Mouse (Mus musculus) central nervous system, embryonic 14 days (tissue): ENCODE measurements around the gene Cenpx. TPM values are rescaled to one million over a fixed set of nuclear protein-coding genes. Genes with fewer than 3 reads are reported as not detected.

Experiments
- polyA plus RNA-seq: library from polyadenylated mRNA; depleted of rRNA; stranded (reverse); fragments of >200 nt; gene quantifications from 2 replicates; pipeline ENCODE4 v1.2.3, GENCODE M21; 2012; rRNA removed

Cenpx gene
- polyA plus RNA-seq, result 71.4 and 77.3 TPM in 2 replicates

DNA sequence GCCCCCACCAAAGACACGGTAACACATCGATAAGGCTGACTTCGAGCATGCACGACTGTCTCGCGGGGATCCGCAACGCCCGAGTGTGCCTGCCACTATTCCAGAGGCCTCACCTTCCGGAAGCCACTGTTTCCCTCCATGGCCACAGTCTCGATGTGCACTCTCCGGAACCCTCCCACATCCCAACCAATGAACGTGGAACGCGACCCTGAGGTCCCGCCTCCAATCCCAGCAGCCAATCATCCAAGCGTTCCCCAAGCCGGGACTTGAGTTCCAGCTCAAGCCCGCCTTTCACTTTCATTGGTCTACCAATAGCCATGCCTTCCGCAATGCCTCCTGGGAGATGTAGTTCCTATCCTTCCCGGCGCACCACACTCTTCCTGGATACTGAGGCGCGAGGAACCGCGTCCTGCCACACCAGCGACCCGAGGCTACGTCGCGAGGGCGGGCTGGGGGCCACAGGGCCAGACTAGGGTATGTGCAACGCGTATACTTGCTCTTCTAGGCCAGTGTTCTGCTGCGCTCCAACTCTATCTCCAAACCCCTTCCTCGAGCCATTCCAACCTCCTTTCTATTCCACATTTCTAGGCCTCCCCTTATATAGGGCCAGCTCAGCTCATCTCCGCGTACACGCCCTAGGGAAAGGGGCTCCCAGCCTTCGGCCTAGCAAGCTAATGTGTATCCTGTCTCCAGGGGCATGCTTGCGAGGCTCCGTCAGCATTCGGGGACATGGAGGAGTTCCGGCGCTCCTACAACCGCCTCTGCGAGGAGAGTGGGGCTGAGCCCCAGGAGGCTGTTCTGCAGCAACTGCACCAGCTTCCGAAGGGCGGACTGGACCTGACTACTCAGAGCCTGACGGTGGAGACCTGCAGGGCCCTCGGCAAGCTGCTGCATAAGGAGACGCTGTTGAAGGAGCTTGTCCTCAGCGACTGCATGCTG is at the start of gene Cenpx, which contains the start of gene Lrrc45:
Cenpx (minus strand) TSS at position 159 of the 939 bp plus-strand sequence.
Lrrc45 (plus strand) TSS at position 346 of the 939 bp plus-strand sequence.

GRCm38 (mm10) chr11:120762672-120763041 is 49.1 kb upstream of the Cenpx start, which contains the start of gene Hmga1b:
Gene Hmga1b, plus strand, starts transcription at chr11:120762794.

GRCm38 (mm10) chr11:120731858-120732680 is 18.5 kb upstream of the Cenpx start, which contains the start of gene Cbr2:
Gene Cbr2, minus strand, starts transcription at chr11:120732114.

DNA sequence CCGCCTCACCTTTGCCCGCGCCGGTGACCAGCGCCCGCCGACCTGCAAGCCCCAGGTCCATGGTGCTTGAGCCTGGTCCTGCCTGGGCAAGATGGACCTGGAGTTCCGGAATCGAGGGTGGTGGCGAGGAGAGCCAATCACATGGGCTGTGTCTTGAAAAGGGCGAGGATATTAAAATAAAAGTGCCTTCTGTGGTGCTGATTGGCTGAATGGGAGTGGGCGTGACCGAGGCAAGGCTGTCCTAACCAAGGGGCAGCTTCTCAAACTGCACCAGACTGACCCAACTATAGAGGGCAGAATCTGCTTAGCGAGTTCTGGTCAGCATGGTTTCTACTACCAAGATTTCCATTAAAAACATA is 13.6 kb upstream of the Cenpx start, which contains the start of gene Dcxr:
Dcxr (minus strand) TSS at position 113 of the 359 bp plus-strand sequence.

DNA sequence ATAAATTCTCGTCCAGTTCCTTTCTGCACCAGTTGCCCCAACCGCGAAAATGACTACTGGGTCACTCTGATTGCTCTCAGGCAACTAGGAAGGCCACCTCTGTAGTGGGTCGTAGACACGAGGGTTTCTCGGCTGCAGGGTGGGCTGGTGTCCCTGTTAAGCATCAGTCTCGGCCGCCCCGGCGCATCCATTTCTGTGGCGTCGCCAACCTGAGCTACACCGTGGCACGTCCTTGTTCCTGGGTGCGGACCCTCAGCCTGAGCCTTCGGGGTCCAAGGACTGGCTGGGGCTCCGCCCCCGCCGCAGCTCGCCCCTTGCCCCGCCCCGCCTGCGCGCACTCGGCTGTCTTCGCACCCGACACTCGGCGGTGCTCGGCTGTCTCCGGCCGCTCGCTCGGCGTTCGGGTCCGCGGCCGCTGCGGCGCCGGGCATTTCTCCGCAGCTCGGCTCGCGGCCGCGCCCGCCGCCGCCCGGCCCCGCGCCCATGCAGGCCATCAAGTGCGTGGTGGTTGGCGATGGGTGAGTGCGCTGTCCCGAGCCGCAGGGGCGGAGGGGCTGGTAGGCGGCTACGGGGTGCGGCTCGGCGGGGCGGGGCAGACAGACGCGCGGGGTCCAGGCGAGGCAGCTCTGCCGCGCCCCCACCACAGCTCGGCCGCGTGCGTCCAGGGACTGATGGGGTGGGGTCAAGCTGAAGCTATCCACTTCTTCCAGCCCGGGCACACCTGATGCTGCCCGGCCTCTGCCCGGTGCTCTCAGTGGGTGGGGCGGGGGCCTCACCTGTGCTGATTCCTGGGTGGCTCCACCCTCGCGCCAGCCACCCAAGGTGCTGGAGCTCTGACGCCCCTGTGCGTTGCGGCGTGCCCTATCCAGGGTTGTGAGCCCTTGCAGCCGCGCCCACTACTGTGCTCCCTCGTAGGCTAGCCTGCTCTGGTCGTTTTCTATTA is 7.9 kb upstream of the Cenpx start, which contains the start of gene Rac3:
Rac3 (plus strand) TSS at position 347 of the 943 bp plus-strand sequence.

DNA sequence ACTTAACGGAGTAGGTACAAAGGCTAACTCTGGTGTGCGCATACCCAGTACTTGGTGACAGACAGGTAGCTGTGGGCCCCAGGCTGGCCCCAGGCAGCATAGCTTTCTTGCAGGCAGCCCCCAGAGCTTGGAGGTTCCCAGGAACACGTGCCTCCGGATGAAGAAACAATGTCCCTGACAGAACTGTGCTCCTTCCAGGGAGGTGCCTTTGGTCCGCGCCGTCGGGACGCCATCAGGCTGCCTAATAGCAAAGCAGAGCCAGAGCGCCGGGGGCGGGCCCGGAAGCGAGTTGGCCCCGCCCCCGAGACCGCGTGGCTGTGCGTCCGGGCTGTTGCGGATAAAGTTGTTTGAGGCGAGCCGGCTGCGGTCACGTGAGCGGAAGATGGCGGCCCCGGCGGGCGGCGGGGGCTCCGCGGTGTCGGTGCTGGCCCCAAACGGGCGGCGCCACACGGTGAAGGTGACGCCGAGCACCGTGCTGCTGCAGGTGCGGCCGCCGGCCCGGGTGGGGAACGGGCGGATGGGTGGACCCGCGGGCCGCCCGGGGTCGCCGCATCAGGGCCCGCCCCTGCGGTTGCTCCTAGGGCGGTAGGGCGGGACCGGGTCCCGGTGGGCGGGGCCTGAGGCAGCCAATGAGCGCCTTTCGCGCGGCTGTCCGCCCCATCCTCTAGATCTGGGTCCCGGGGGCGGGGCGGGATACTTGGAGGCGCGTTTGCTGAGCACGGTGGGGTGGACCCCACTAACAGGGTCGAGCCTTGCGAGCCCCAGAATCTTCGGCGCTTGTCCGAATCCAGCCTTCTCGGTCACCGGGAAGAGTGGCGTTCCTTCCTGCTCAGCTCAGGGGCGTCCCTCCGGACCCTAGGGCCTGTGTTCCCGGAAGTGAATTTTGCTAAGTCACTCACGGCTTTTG is 40.6 kb downstream of the Cenpx start, which contains the start of gene Aspscr1:
Aspscr1 (plus strand) TSS at position 287 of the 907 bp plus-strand sequence.

DNA sequence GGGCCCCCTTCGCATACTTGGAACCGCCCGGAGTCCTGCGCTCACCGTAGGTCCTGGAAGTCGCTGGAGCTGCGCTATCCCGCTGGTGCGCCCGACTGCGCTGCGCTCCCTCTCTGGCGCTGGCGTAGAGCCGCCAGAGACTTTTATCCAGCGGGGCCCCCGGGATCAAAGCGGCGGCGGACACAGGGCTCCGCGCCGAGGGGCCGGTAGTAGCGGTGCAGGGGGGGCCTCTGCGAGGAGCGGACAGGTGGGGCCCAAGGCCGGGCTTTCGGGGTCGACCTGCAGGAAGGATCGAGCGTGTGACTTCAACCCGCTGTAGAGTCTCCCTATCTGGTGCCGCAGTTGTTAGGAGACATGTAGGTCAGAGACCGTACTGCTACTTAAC is 52.5 kb downstream of the Cenpx start, which contains the start of gene Notum:
Notum (minus strand) TSS at position 100 of the 385 bp plus-strand sequence.

Other genes with a start within 250 kb of the Cenpx start
- 40.3 and 40.8 TPM in 2 replicates for gene Arl16, start 246.1 kb downstream of the Cenpx start, polyA plus RNA-seq
- 101 and 106 TPM in 2 replicates for gene Mrpl12, start 229.1 kb downstream of the Cenpx start, polyA plus RNA-seq
- 42.9 and 47.1 TPM in 2 replicates for gene Slc25a10, start 221.9 kb downstream of the Cenpx start, polyA plus RNA-seq
- 0.25 and 1.1 TPM in 2 replicates for gene Gcgr, start 183.0 kb downstream of the Cenpx start, polyA plus RNA-seq
- 208 and 216 TPM in 2 replicates for gene Mcrip1, start 164.0 kb downstream of the Cenpx start, polyA plus RNA-seq
- 0.59 TPM in 1 of 2 replicates, not detected in the other for gene Ppp1r27, start 162.6 kb downstream of the Cenpx start, polyA plus RNA-seq
- 209 and 309 TPM in 2 replicates for gene P4hb, start 140.5 kb downstream of the Cenpx start, polyA plus RNA-seq
- gene Arhgdia, start 132.1 kb downstream of the Cenpx start, polyA plus RNA-seq, result 455 and 517 TPM in 2 replicates
- 136 and 151 TPM in 2 replicates for gene Alyref, start 115.4 kb downstream of the Cenpx start, polyA plus RNA-seq
- gene Anapc11, start 115.3 kb downstream of the Cenpx start, polyA plus RNA-seq, result 168 and 170 TPM in 2 replicates
- 0.73 and 1.2 TPM in 2 replicates for gene Npb, start 105.3 kb downstream of the Cenpx start, polyA plus RNA-seq
- gene Pcyt2, start 95.8 kb downstream of the Cenpx start, polyA plus RNA-seq, result 272 and 279 TPM in 2 replicates
- gene Sirt7, start 88.5 kb downstream of the Cenpx start, polyA plus RNA-seq, result 74.5 and 74.8 TPM in 2 replicates
- 52.3 and 57.4 TPM in 2 replicates for gene Mafg, start 80.1 kb downstream of the Cenpx start, polyA plus RNA-seq
- gene Pycr1, start 70.0 kb downstream of the Cenpx start, polyA plus RNA-seq, result 22.8 and 29.0 TPM in 2 replicates
- 0.11 and 0.58 TPM in 2 replicates for gene Myadml2, start 65.6 kb downstream of the Cenpx start, polyA plus RNA-seq
- 1.9 and 3.2 TPM in 2 replicates for gene Notum, start 52.6 kb downstream of the Cenpx start, polyA plus RNA-seq
- gene Aspscr1, start 40.8 kb downstream of the Cenpx start, polyA plus RNA-seq, result 88.0 and 94.4 TPM in 2 replicates
- 125 and 127 TPM in 2 replicates for gene Lrrc45, start 187 bp upstream of the Cenpx start, polyA plus RNA-seq
- gene Rac3, start 7.7 kb upstream of the Cenpx start, polyA plus RNA-seq, result 346 and 390 TPM in 2 replicates
- gene Dcxr, start 13.5 kb upstream of the Cenpx start, polyA plus RNA-seq, result 11.1 and 11.3 TPM in 2 replicates
- 0.57 and 5.7 TPM in 2 replicates for gene Cbr2, start 18.4 kb upstream of the Cenpx start, polyA plus RNA-seq
- 1.6 and 1.7 TPM in 2 replicates for gene Hmga1b, start 49.1 kb upstream of the Cenpx start, polyA plus RNA-seq
- 103 and 114 TPM in 2 replicates for gene Rfng, start 70.5 kb upstream of the Cenpx start, polyA plus RNA-seq
- gene Gps1, start 70.5 kb upstream of the Cenpx start, polyA plus RNA-seq, result 278 and 290 TPM in 2 replicates
- 48.0 and 49.8 TPM in 2 replicates for gene Dus1l, start 82.7 kb upstream of the Cenpx start, polyA plus RNA-seq
- 238 and 256 TPM in 2 replicates for gene Fasn, start 110.8 kb upstream of the Cenpx start, polyA plus RNA-seq
- 7.8 and 8.2 TPM in 2 replicates for gene Ccdc57, start 219.1 kb upstream of the Cenpx start, polyA plus RNA-seq
- 12.3 and 15.4 TPM in 2 replicates for gene Slc16a3, start 234.7 kb upstream of the Cenpx start, polyA plus RNA-seq